In genomic region chr10:13444257-13444656, GRCm38 (mm10) we compare ENCODE assay signal across 11 mouse cellular contexts.
"Had no signal": no experiment of that assay in that cellular context is flagged by ENCODE, and none has a peak within 500 bp of the region (broad histone marks: within the 10 kb centered on the region; RNA-seq: fewer than 3 reads in every experiment).

No protein-coding gene starts in this region.

- H3K27me3 ChIP-seq: limb, embryonic 13.5 days; liver, embryonic 13.5 days; midbrain, embryonic 15.5 days; neural tube, embryonic 13.5 days had no signal

- H3K4me1 ChIP-seq: midbrain, embryonic 10.5 days; midbrain, embryonic 15.5 days had no signal

- H3K36me3 ChIP-seq: limb, embryonic 13.5 days; liver, embryonic 13.5 days; midbrain, embryonic 10.5 days; midbrain, embryonic 15.5 days; neural tube, embryonic 13.5 days had no signal

- H3K4me2 ChIP-seq: limb, embryonic 13.5 days; liver, embryonic 13.5 days; midbrain, embryonic 15.5 days; neural tube, embryonic 13.5 days had no signal

- H3K9me3 ChIP-seq: limb, embryonic 13.5 days; liver, embryonic 13.5 days; midbrain, embryonic 10.5 days; midbrain, embryonic 15.5 days; neural tube, embryonic 13.5 days had no signal

- H3K4me3 ChIP-seq: layer of hippocampus, adult 2 months; limb, embryonic 13.5 days; liver, embryonic 13.5 days; midbrain, embryonic 10.5 days; midbrain, embryonic 15.5 days; neural tube, embryonic 13.5 days had no signal

- ATAC-seq: inflammation-experienced regulatory T-cells, adult 6 months; intestine, postnatal 0 days; midbrain, embryonic 15.5 days had no signal

- H3K9ac ChIP-seq: limb, embryonic 13.5 days; liver, embryonic 13.5 days; midbrain, embryonic 15.5 days; neural tube, embryonic 13.5 days had no signal

- H3K27ac ChIP-seq: layer of hippocampus, adult 2 months; limb, embryonic 13.5 days; liver, embryonic 13.5 days; midbrain, embryonic 10.5 days; midbrain, embryonic 15.5 days; neural tube, embryonic 13.5 days had no signal

- DNase-seq: liver, embryonic 13.5 days; lung, adult 18-20 months; retina, postnatal 1 day; thymus, postnatal 4 days had no signal
